Mouse (Mus musculus) central nervous system, embryonic 11.5 days (tissue): ENCODE measurements around the gene 9230104L09Rik. TPM values are rescaled to one million over a fixed set of nuclear protein-coding genes. Genes with fewer than 3 reads are reported as not detected.

ENCODE experiments used
- polyA plus RNA-seq: library from polyadenylated mRNA; depleted of rRNA; stranded (reverse); fragments of >200 nt; gene quantifications from 2 replicates; pipeline ENCODE4 v1.2.3, GENCODE M21; 2012; rRNA removed

9230104L09Rik gene
- not detected in 2 replicates for polyA plus RNA-seq

GRCm38 (mm10) chr2:148864966-148865365 is at the start of gene 9230104L09Rik:
Gene 9230104L09Rik (minus strand): TSS chr2:148865038.

GRCm38 (mm10) chr2:148875335-148875811 is 10.5 kb upstream of the 9230104L09Rik start, which contains the start of gene Cst3:
Gene Cst3 (minus strand): TSS chr2:148875692.

GRCm38 (mm10) chr2:148834912-148835311 is 29.9 kb downstream of the 9230104L09Rik start, which contains the start of gene Cst9:
Gene Cst9 (plus strand): TSS chr2:148835147.

GRCm38 (mm10) chr2:148819909-148820308 is 44.9 kb downstream of the 9230104L09Rik start, which contains the start of gene Cst13:
Gene Cst13 (plus strand): TSS chr2:148820081.

GRCm38 (mm10) chr2:148798485-148798884 is 66.4 kb downstream of the 9230104L09Rik start, which contains the start of gene Cst8:
Gene Cst8 (plus strand): TSS chr2:148798785.

Other genes starting within 250 kb of the 9230104L09Rik start
- 87.5 and 93.2 TPM in 2 replicates for gene Nxt1, start 192.4 kb downstream of the 9230104L09Rik start, polyA plus RNA-seq
- 22.0 and 24.8 TPM in 2 replicates for gene Gzf1, start 184.0 kb downstream of the 9230104L09Rik start, polyA plus RNA-seq
- 8.4 and 12.1 TPM in 2 replicates for gene Napb, start 132.6 kb downstream of the 9230104L09Rik start, polyA plus RNA-seq
- gene Cstl1, start 114.7 kb downstream of the 9230104L09Rik start, polyA plus RNA-seq: not detected in 2 replicates
- not detected in 2 replicates for gene Cst11, start 93.5 kb downstream of the 9230104L09Rik start, polyA plus RNA-seq
- not detected in 2 replicates for gene 8030411F24Rik, start 83.0 kb downstream of the 9230104L09Rik start, polyA plus RNA-seq
- gene Cst12, start 75.7 kb downstream of the 9230104L09Rik start, polyA plus RNA-seq: not detected in 2 replicates
- not detected in 2 replicates for gene Cst8, start 66.3 kb downstream of the 9230104L09Rik start, polyA plus RNA-seq
- gene Cst13, start 45.0 kb downstream of the 9230104L09Rik start, polyA plus RNA-seq: not detected in 2 replicates
- gene Cst9, start 29.9 kb downstream of the 9230104L09Rik start, polyA plus RNA-seq: not detected in 2 replicates
- gene Cst3, start 10.7 kb upstream of the 9230104L09Rik start, polyA plus RNA-seq: 335 and 376 TPM in 2 replicates
- gene Gm1330, start 138.2 kb upstream of the 9230104L09Rik start, polyA plus RNA-seq: not detected in 2 replicates
- not detected in 2 replicates for gene Gm10750, start 152.2 kb upstream of the 9230104L09Rik start, polyA plus RNA-seq